Mouse (Mus musculus): ENCODE data around the gene Dnajc5g. TPM values are rescaled to one million over a fixed set of nuclear protein-coding genes. Genes with fewer than 3 reads are reported as not detected.

Gene Dnajc5g
- polyA plus RNA-seq, 1 experiment from 2014 or later: not detected

GRCm38 (mm10) chr5:31086606-31087005 is 19.5 kb upstream of the Dnajc5g start:
- Histone ChIP-seq H3K4me1 (peaks cover 29% of the 10 kb centered on the region), H3K9ac (replicated peaks) (no peak overlapping the region), H3K36me3 (no peaks in the 10 kb centered on the region), H3K4me3 (replicated peaks) (no peak overlapping the region), H3K27me3 (replicated peaks) (peaks cover 31% of the 10 kb centered on the region), H3K9me3 (replicated peaks) (no peaks in the 10 kb centered on the region), H3K27ac (replicated peaks) (no peak overlapping the region), H3K4me2 (no peak overlapping the region)
- ATAC-seq (ENCODE audit: low FRiP score): no peak
- WGBS: 26% methylated on average over 7 of the region's 7 CpGs

- WGBS: 80% methylated on average over 2 of the region's 2 CpGs
- Histone ChIP-seq H3K9ac (replicated peaks) (no peak overlapping the region), H3K9me3 (replicated peaks) (no peaks in the 10 kb centered on the region), H3K27me3 (replicated peaks) (peaks cover 36% of the 10 kb centered on the region), H3K4me3 (replicated peaks) (no peak overlapping the region), H3K4me2 (no peak overlapping the region), H3K36me3 (no peaks in the 10 kb centered on the region), H3K27ac (replicated peaks) (no peak overlapping the region), H3K4me1 (peaks cover 35% of the 10 kb centered on the region)
- ATAC-seq (ENCODE audit: low FRiP score): no peak
Measured at GRCm38 (mm10) chr5:31087131-31087530, 19.0 kb upstream of the Dnajc5g start.

GRCm38 (mm10) chr5:31092231-31092975 is 13.7 kb upstream of the Dnajc5g start:
- Histone ChIP-seq H3K36me3 (no peaks in the 10 kb centered on the region), H3K9ac (replicated peaks) (peak overlapping the region; percentile 70), H3K4me3 (replicated peaks) (peak overlapping the region; percentile 53), H3K4me2 (peak overlapping the region; percentile 68), H3K27me3 (replicated peaks) (peaks cover 75% of the 10 kb centered on the region), H3K4me1 (peaks cover 54% of the 10 kb centered on the region), H3K27ac (replicated peaks) (peak overlapping the region; percentile 61), H3K9me3 (replicated peaks) (no peaks in the 10 kb centered on the region)
- ATAC-seq (ENCODE audit: low FRiP score): no peak
- WGBS: 3% methylated on average over 25 of the region's 53 CpGs

GRCm38 (mm10) chr5:31093151-31094041 is 12.7 kb upstream of the Dnajc5g start:
- peak; percentile 83 for ATAC-seq (ENCODE audit: low FRiP score)
- H3K27ac ChIP-seq (replicated peaks): peak overlapping the region; percentile 61
- H3K4me1 ChIP-seq: peaks cover 54% of the 10 kb centered on the region
- WGBS: under 1% methylated on average over 49 of the region's 54 CpGs
- peak overlapping the region; percentile 70 for H3K9ac ChIP-seq (replicated peaks)
- H3K9me3 ChIP-seq (replicated peaks): no peaks in the 10 kb centered on the region
- peak overlapping the region; percentile 53 for H3K4me3 ChIP-seq (replicated peaks)
- H3K27me3 ChIP-seq (replicated peaks): peaks cover 80% of the 10 kb centered on the region
- no peaks in the 10 kb centered on the region for H3K36me3 ChIP-seq
- peak overlapping the region; percentile 68 for H3K4me2 ChIP-seq

- H3K4me3 ChIP-seq (replicated peaks): peak overlapping the region; percentile 53
- H3K27me3 ChIP-seq (replicated peaks): peaks cover 81% of the 10 kb centered on the region
- H3K36me3 ChIP-seq: no peaks in the 10 kb centered on the region
- WGBS: 1% methylated on average over 29 of the region's 29 CpGs
- ATAC-seq (ENCODE audit: low FRiP score): no peak
- peak overlapping the region; percentile 68 for H3K4me2 ChIP-seq
- H3K9me3 ChIP-seq (replicated peaks): no peaks in the 10 kb centered on the region
- peaks cover 54% of the 10 kb centered on the region for H3K4me1 ChIP-seq
- no peak overlapping the region for H3K9ac ChIP-seq (replicated peaks)
- H3K27ac ChIP-seq (replicated peaks): no peak overlapping the region
Measured at GRCm38 (mm10) chr5:31094100-31094798, 11.8 kb upstream of the Dnajc5g start.

- Histone ChIP-seq H3K27ac (replicated peaks) (no peak overlapping the region), H3K9ac (replicated peaks) (0 out of 2 replicates have a peak overlapping the region, but pooled peaks have one; percentile 30), H3K4me2 (peak overlapping the region; percentile 68), H3K27me3 (replicated peaks) (peaks cover 73% of the 10 kb centered on the region), H3K4me1 (peaks cover 54% of the 10 kb centered on the region), H3K9me3 (replicated peaks) (no peaks in the 10 kb centered on the region), H3K36me3 (no peaks in the 10 kb centered on the region), H3K4me3 (replicated peaks) (peak overlapping the region; percentile 53)
- WGBS: under 1% methylated on average over 59 of the region's 59 CpGs
- no peak for ATAC-seq (ENCODE audit: low FRiP score)
Measured at GRCm38 (mm10) chr5:31094799-31095691, 11.0 kb upstream of the Dnajc5g start.

GRCm38 (mm10) chr5:31095711-31096480 is 10.2 kb upstream of the Dnajc5g start:
- Histone ChIP-seq H3K27me3 (replicated peaks) (peaks cover 65% of the 10 kb centered on the region), H3K4me3 (replicated peaks) (peak overlapping the region; percentile 53), H3K36me3 (no peaks in the 10 kb centered on the region), H3K9me3 (replicated peaks) (no peaks in the 10 kb centered on the region), H3K4me1 (peaks cover 51% of the 10 kb centered on the region), H3K27ac (replicated peaks) (no peak overlapping the region), H3K9ac (replicated peaks) (no peak overlapping the region), H3K4me2 (peak overlapping the region; percentile 68)
- ATAC-seq (ENCODE audit: low FRiP score): no peak
- WGBS: 20% methylated on average over 11 of the region's 11 CpGs

- H3K4me2 ChIP-seq: no peak within 1 kb of the TSS
- ATAC-seq (ENCODE audit: low FRiP score): no peak
- 0 out of 2 replicates have a peak, but pooled peaks cover 4% of the 10 kb centered on the region for H3K27me3 ChIP-seq (replicated peaks)
- no peak within 1 kb of the TSS for H3K9ac ChIP-seq (replicated peaks)
- no peaks in the 10 kb centered on the region for H3K9me3 ChIP-seq (replicated peaks)
- H3K27ac ChIP-seq (replicated peaks): no peak within 1 kb of the TSS
- no peak within 1 kb of the TSS for H3K4me3 ChIP-seq (replicated peaks)
- WGBS: 92% methylated on average over 18 of the region's 18 CpGs
- H3K4me1 ChIP-seq: no peaks in the 10 kb centered on the region
- H3K36me3 ChIP-seq: no peaks in the 10 kb centered on the region
Measured at GRCm38 (mm10) chr5:31108000-31108490, 2.0 kb downstream of the Dnajc5g start, which contains the start of gene Slc30a3. Gene Slc30a3, minus strand, starts transcription at chr5:31108237.

- 0 out of 2 replicates have a peak, but pooled peaks cover under 1% of the 10 kb centered on the region for H3K27me3 ChIP-seq (replicated peaks)
- H3K9me3 ChIP-seq (replicated peaks): no peaks in the 10 kb centered on the region
- no peak overlapping the region for H3K9ac ChIP-seq (replicated peaks)
- H3K4me2 ChIP-seq: no peak overlapping the region
- no peaks in the 10 kb centered on the region for H3K36me3 ChIP-seq
- no peak overlapping the region for H3K27ac ChIP-seq (replicated peaks)
- no peaks in the 10 kb centered on the region for H3K4me1 ChIP-seq
- no peak overlapping the region for H3K4me3 ChIP-seq (replicated peaks)
- ATAC-seq (ENCODE audit: low FRiP score): no peak
- WGBS: 43% methylated on average over 7 of the region's 7 CpGs
Measured at GRCm38 (mm10) chr5:31110781-31111180, 4.7 kb downstream of the Dnajc5g start.

GRCm38 (mm10) chr5:31116354-31116753 is 10.3 kb downstream of the Dnajc5g start, which contains the start of gene Trim54:
Gene Trim54, plus strand, starts transcription at chr5:31116712.
- Histone ChIP-seq H3K4me1 (no peaks in the 10 kb centered on the region), H3K4me2 (no peak within 1 kb of the TSS), H3K9ac (replicated peaks) (no peak within 1 kb of the TSS), H3K9me3 (replicated peaks) (no peaks in the 10 kb centered on the region), H3K27me3 (replicated peaks) (0 out of 2 replicates have a peak, but pooled peaks cover 5% of the 10 kb centered on the region), H3K4me3 (replicated peaks) (no peak within 1 kb of the TSS), H3K36me3 (no peaks in the 10 kb centered on the region), H3K27ac (replicated peaks) (no peak within 1 kb of the TSS)
- ATAC-seq (ENCODE audit: low FRiP score): no peak
- WGBS: 50% methylated on average over 3 of the region's 3 CpGs

Data from neural tube, embryonic 15.5 days (tissue).